Mouse (Mus musculus) heart, postnatal 0 days (tissue): ENCODE results near the gene Sec31a. TPM values are rescaled to one million over a fixed set of nuclear protein-coding genes. Genes with fewer than 3 reads are reported as not detected.
A peak's percentile ranks its signal among the peaks of the same experiment; 100 is the strongest.

Source experiments
- ATAC-seq: fragments of 200-750 bp; cut with Nextera tagmentation; 2 replicates; pipeline ENCODE4 v1.8.0; 2017; ENCODE audit warnings: low read depth, moderate number of reproducible peaks, moderate library complexity; ENCODE audit not compliant: insufficient read depth
- DNase-seq: peaks from one replicate; pipeline ENCODE4 v3.0.0-alpha.2; 2016; ENCODE audit warnings: low spot score
- H3K27ac ChIP-seq: fragments of 300-500 bp; sonication (generic); 2 replicates; pipeline ENCODE4 v1.5.1; 2014; ENCODE audit warnings: low read depth, mild to moderate bottlenecking
- H3K27me3 ChIP-seq: fragments of 300-500 bp; sonication (generic); 2 replicates; pipeline ENCODE4 v1.6.1; 2014; ENCODE audit warnings: low read length, mixed read lengths; ENCODE audit not compliant: control insufficient read depth, insufficient read depth
- H3K36me3 ChIP-seq: fragments of 300-500 bp; sonication (generic); replicated peaks from 2 replicates; pipeline ENCODE4 v1.6.1; 2014; ENCODE audit warnings: low read length, mixed read lengths; ENCODE audit not compliant: control insufficient read depth, insufficient read depth
- H3K4me1 ChIP-seq: fragments of 300-500 bp; sonication (generic); 2 replicates; pipeline ENCODE4 v1.6.1; 2014; ENCODE audit warnings: antibody characterized with exemption; ENCODE audit not compliant: control insufficient read depth, insufficient read depth
- H3K4me2 ChIP-seq: fragments of 300-500 bp; sonication (generic); 2 replicates; pipeline ENCODE4 v1.6.1; 2014; ENCODE audit warnings: low read depth, mild to moderate bottlenecking, low read length, moderate library complexity
- H3K4me3 ChIP-seq: fragments of 300-500 bp; sonication (generic); 2 replicates; pipeline ENCODE4 v1.5.1; 2014; ENCODE audit warnings: low read depth, low read length
- H3K9ac ChIP-seq: fragments of 300-500 bp; sonication (generic); replicated peaks from 2 replicates; pipeline ENCODE4 v1.6.1; 2014; ENCODE audit warnings: low read depth, low read length, mixed read lengths
- H3K9me3 ChIP-seq: fragments of 300-500 bp; sonication (generic); replicated peaks from 2 replicates; pipeline ENCODE4 v1.6.1; 2016; ENCODE audit warnings: low read length; ENCODE audit not compliant: control insufficient read depth
- CTCF ChIP-seq: IDR thresholded peaks from 2 replicates; pipeline ENCODE4 v1.5.1; 2016; ENCODE audit warnings: antibody characterized with exemption, control low read depth, low read depth
- EP300 ChIP-seq: IDR thresholded peaks from 2 replicates; pipeline ENCODE4 v1.6.1; 2016; ENCODE audit warnings: antibody characterized with exemption, low read depth
- WGBS: fragments of 180-500 bp; shearing (Covaris S2); extraction: QIAGEN DNeasy Blood & Tissue Kit; methylation state at CpG from one replicate; pipeline ENCODE4 v1.1.7; 2014; 5-methylcytosine and 5-hydroxymethylcytosine counted together
- polyA plus RNA-seq: library from polyadenylated mRNA; unstranded; fragments of >200 nt; fragmentation: Nextera tagmentation; extraction: Ambion mirVana; gene quantifications from 2 replicates; pipeline ENCODE4 v1.2.1, GENCODE M21; 2015
- total RNA-seq: library from RNA; depleted of rRNA; stranded (reverse); fragments of >200 nt; gene quantifications from 2 replicates; pipeline ENCODE4 v1.2.3, GENCODE M21; 2014; ENCODE audit warnings: low replicate concordance

Sec31a gene
- total and polyA plus RNA-seq, 2 experiments from 2014 or later = 101 to 258 TPM

DNA sequence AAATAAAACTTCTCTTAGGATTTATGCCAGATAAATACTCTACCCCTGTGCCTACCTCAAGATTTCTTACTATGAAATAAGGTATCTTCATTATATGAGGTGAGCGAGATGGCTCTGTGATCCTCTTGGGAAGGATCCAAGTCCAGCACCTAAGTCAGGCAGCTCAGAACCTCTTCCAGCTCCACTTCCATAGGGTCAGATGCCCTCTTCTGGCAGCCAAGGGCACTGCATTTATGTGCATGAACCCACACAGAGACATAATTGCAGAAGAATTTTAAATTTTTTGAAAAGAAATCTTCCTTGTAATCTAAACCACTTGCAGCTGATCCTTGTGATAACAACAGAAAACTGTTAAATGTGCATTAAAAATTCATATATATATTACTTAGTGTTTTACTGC is 70.9 kb downstream of the Sec31a start:
- Histone ChIP-seq H3K36me3 (no peaks in the 10 kb centered on the region), H3K4me2 (no peak overlapping the region), H3K9ac (no peak overlapping the region), H3K27ac (no peak overlapping the region), H3K4me3 (no peak overlapping the region), H3K27me3 (no peaks in the 10 kb centered on the region), H3K9me3 (no peaks in the 10 kb centered on the region), H3K4me1 (no peaks in the 10 kb centered on the region)
- WGBS = 81% methylated on average over 1 of the region's 1 CpGs
- ATAC-seq = no peak
- no peak for TF ChIP-seq EP300
- TF ChIP-seq CTCF = peak; percentile 33
- no peak for DNase-seq

DNA sequence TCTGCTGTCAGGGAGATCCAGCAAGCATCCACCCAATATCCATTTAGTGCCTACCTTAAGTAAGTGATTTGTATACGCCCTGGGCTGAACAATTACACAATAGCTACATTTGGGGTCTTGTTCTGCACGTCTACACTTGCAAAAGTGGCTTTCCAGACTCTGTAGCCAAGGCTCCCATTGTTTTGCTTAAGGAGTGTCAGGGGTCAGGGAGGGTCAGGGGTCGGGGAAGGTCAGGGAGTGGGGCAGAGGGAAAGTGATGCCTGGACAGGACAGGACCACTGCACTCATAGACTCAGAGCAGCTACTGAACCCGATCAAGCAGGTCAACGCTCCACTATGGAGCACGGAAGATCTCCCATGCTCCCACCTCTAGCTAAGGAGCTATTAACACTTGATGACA is 72.9 kb downstream of the Sec31a start:
- WGBS = 69% methylated on average over 6 of the region's 6 CpGs
- Histone ChIP-seq H3K4me2 (no peak overlapping the region), H3K9ac (no peak overlapping the region), H3K9me3 (no peaks in the 10 kb centered on the region), H3K27ac (no peak overlapping the region), H3K4me3 (no peak overlapping the region), H3K27me3 (no peaks in the 10 kb centered on the region), H3K36me3 (no peaks in the 10 kb centered on the region), H3K4me1 (no peaks in the 10 kb centered on the region)
- DNase-seq = no peak
- no peak for TF ChIP-seq CTCF
- TF ChIP-seq EP300 = no peak
- no peak for ATAC-seq

DNA sequence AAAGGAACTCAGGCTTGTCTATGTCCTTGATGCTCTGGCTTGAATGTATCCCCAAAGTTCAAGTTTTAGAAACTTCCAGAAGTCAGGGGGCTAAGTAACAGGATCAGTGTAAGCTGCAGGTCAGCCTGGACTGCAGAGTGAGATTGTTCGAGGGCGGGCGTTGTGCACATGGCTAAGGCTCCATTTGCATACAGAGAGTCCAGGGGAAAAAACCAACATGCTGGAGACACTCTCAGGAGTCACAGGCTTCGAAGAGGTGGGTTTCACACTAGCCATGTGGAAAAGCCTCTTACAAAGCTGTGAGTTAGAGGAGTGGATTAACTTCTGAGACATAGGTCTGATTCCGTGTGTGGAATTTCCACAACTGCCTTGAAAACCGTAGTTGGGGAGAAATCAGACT is 73.6 kb downstream of the Sec31a start:
- 77% methylated on average over 6 of the region's 6 CpGs for WGBS
- TF ChIP-seq EP300 (no peak), CTCF (no peak)
- no peaks in the 10 kb centered on the region for H3K9me3 ChIP-seq

GRCm38 (mm10) chr5:100341042-100341441 is 75.0 kb downstream of the Sec31a start:
- ATAC-seq = no peak
- H3K4me1 ChIP-seq = no peaks in the 10 kb centered on the region
- no peaks in the 10 kb centered on the region for H3K36me3 ChIP-seq
- no peaks in the 10 kb centered on the region for H3K27me3 ChIP-seq
- H3K27ac ChIP-seq = no peak overlapping the region
- 89% methylated on average over 7 of the region's 7 CpGs for WGBS
- H3K9ac ChIP-seq = no peak overlapping the region
- H3K9me3 ChIP-seq = no peaks in the 10 kb centered on the region
- DNase-seq = no peak
- H3K4me2 ChIP-seq = no peak overlapping the region
- TF ChIP-seq CTCF (no peak), EP300 (no peak)
- H3K4me3 ChIP-seq = no peak overlapping the region

More for the DNA sequence above, 73.6 kb downstream of the Sec31a start:
- DNase-seq (no peak), ATAC-seq (no peak)
- H3K4me2 ChIP-seq = no peak overlapping the region
- no peaks in the 10 kb centered on the region for H3K27me3 ChIP-seq
- H3K4me3 ChIP-seq = no peak overlapping the region
- no peaks in the 10 kb centered on the region for H3K4me1 ChIP-seq
- no peak overlapping the region for H3K9ac ChIP-seq
- H3K27ac ChIP-seq = no peak overlapping the region
- no peaks in the 10 kb centered on the region for H3K36me3 ChIP-seq

- ATAC-seq (no peak; the same call in 1 of the 2 replicates), DNase-seq (no peak)
- Histone ChIP-seq H3K27me3 (no peaks in the 10 kb centered on the region), H3K9ac (no peak overlapping the region), H3K36me3 (no peaks in the 10 kb centered on the region), H3K4me1 (no peaks in the 10 kb centered on the region), H3K4me2 (no peak overlapping the region), H3K9me3 (no peaks in the 10 kb centered on the region), H3K4me3 (no peak overlapping the region), H3K27ac (no peak overlapping the region)
- no peak for TF ChIP-seq EP300
- no peak for TF ChIP-seq CTCF
- WGBS = 89% methylated on average over 4 of the region's 4 CpGs
These were observed 78.2 kb downstream of the Sec31a start for GRCm38 (mm10) chr5:100337852-100338251.

- ATAC-seq (no peak), DNase-seq (no peak)
- Histone ChIP-seq H3K9me3 (no peaks in the 10 kb centered on the region), H3K4me1 (no peaks in the 10 kb centered on the region), H3K27ac (no peak overlapping the region), H3K4me2 (no peak overlapping the region), H3K36me3 (no peaks in the 10 kb centered on the region), H3K9ac (no peak overlapping the region), H3K4me3 (no peak overlapping the region), H3K27me3 (no peaks in the 10 kb centered on the region)
- TF ChIP-seq EP300 (no peak), CTCF (no peak)
- 89% methylated on average over 7 of the region's 7 CpGs for WGBS
These were observed 79.2 kb downstream of the Sec31a start for GRCm38 (mm10) chr5:100336876-100337275.
